Mouse (Mus musculus) lung, embryonic 16.5 days (tissue): ENCODE data around the gene Ovgp1. TPM values are rescaled to one million over a fixed set of nuclear protein-coding genes. Genes with fewer than 3 reads are reported as not detected.

ENCODE experiments used
- ATAC-seq: fragments of 200-750 bp; cut with Nextera tagmentation; 2 replicates; pipeline ENCODE4 v1.8.0; 2017; ENCODE audit warnings: low read depth, mild to moderate bottlenecking, moderate library complexity
- H3K27ac ChIP-seq: fragments of 300-500 bp; sonication (generic); 2 replicates; pipeline ENCODE4 v1.5.1; 2014; ENCODE audit warnings: mild to moderate bottlenecking, control low read depth, low read length
- H3K27me3 ChIP-seq: fragments of 300-500 bp; sonication (generic); 2 replicates; pipeline ENCODE4 v1.6.1; 2014; ENCODE audit warnings: low read depth, low read length, mixed read lengths; ENCODE audit not compliant: control insufficient read depth, insufficient read depth
- H3K36me3 ChIP-seq: fragments of 300-500 bp; sonication (generic); 2 replicates; pipeline ENCODE4 v1.6.1; 2014; ENCODE audit warnings: low read length; ENCODE audit not compliant: control insufficient read depth, insufficient read depth
- H3K4me1 ChIP-seq: fragments of 300-500 bp; sonication (generic); replicated peaks from 2 replicates; pipeline ENCODE4 v1.6.1; 2014; ENCODE audit warnings: low read length, mixed read lengths; ENCODE audit not compliant: control insufficient read depth, insufficient read depth
- H3K4me2 ChIP-seq: fragments of 300-500 bp; sonication (generic); 2 replicates; pipeline ENCODE4 v1.6.1; 2014; ENCODE audit warnings: low read depth, low read length, control low read depth
- H3K4me3 ChIP-seq: fragments of 300-500 bp; sonication (generic); 2 replicates; pipeline ENCODE4 v1.5.1; 2014; ENCODE audit warnings: mild to moderate bottlenecking, low read length, control low read depth
- H3K9ac ChIP-seq: fragments of 300-500 bp; sonication (generic); 2 replicates; pipeline ENCODE4 v1.6.1; 2014; ENCODE audit warnings: low read length, control low read depth
- H3K9me3 ChIP-seq: fragments of 300-500 bp; sonication (generic); 2 replicates; pipeline ENCODE4 v1.6.1; 2016; ENCODE audit warnings: low read length; ENCODE audit not compliant: control insufficient read depth
- WGBS: fragments of 180-500 bp; shearing (Covaris S2); extraction: QIAGEN DNeasy Blood & Tissue Kit; methylation state at CpG from one replicate; pipeline ENCODE4 v1.1.7; 2014; 5-methylcytosine and 5-hydroxymethylcytosine counted together
- polyA plus RNA-seq: library from polyadenylated mRNA; unstranded; fragments of >200 nt; fragmentation: Nextera tagmentation; extraction: Ambion mirVana; gene quantifications from 2 replicates; pipeline ENCODE4 v1.2.1, GENCODE M21; 2015

Ovgp1 gene
- polyA plus RNA-seq, 1 experiment from 2014 or later = 0.97 TPM

DNA sequence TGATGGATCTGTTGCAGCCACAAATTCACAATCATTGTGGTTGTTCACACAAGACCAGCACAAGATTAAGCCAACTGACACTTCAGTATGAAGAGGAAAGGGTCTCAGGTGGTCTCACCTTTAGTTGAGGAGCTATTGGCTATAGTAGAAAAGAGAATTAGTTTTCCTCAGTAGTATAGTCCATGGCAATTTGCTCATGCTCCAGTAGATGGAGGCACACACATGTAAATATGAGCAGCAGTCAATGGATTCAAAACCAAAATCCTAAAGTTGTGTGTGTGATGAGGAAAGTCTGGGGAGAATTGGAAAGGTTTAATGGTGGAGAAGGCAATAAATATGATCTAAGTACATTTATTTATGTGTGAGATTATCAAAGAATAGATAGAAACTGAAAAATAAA, 48.3 kb downstream of the Ovgp1 start:
- ATAC-seq = no peak
- Histone ChIP-seq H3K4me3 (no peak overlapping the region), H3K9me3 (no peaks in the 10 kb centered on the region), H3K27ac (no peak overlapping the region), H3K27me3 (no peaks in the 10 kb centered on the region), H3K36me3 (no peaks in the 10 kb centered on the region), H3K9ac (no peak overlapping the region), H3K4me2 (no peak overlapping the region), H3K4me1 (no peaks in the 10 kb centered on the region)

GRCm38 (mm10) chr3:106024135-106024534, 50.6 kb downstream of the Ovgp1 start:
- Histone ChIP-seq H3K4me3 (no peak overlapping the region), H3K36me3 (no peaks in the 10 kb centered on the region), H3K9ac (no peak overlapping the region), H3K9me3 (no peaks in the 10 kb centered on the region), H3K4me2 (no peak overlapping the region), H3K4me1 (no peaks in the 10 kb centered on the region), H3K27me3 (no peaks in the 10 kb centered on the region), H3K27ac (no peak overlapping the region)
- no peak for ATAC-seq
- WGBS = 82% methylated on average over 2 of the region's 2 CpGs

DNA sequence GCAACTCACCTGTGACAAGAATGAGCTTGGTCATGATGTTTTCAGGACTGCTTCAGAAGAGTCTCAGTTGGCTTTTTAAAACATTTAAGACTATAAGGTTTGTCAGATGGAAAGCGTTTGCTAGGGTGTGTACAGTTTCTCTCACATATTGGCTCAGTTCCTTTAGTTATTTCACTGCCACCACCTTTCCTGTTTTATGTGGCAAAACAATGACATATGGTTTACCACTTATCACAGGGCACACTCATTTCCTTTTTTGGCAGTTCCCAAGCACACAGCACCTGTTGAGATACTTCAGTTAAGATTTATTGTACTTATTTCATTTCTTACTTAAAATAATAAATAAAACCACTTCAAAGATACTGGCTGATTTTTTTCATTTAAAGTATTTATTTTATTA, 59.3 kb downstream of the Ovgp1 start, which contains the start of gene Chil5:
Gene Chil5, minus strand, starts transcription at position 34 of the 400 bp plus-strand sequence.
- 68% methylated on average over 1 of the region's 1 CpGs for WGBS
- ATAC-seq = no peak

More for the DNA sequence above, 59.3 kb downstream of the Ovgp1 start, which contains the start of gene Chil5:
- Histone ChIP-seq H3K4me2 (no peak within 1 kb of the TSS), H3K9me3 (no peaks in the 10 kb centered on the region), H3K4me1 (no peaks in the 10 kb centered on the region), H3K4me3 (no peak within 1 kb of the TSS), H3K9ac (no peak within 1 kb of the TSS), H3K27ac (no peak within 1 kb of the TSS), H3K36me3 (no peaks in the 10 kb centered on the region), H3K27me3 (no peaks in the 10 kb centered on the region)

Other genes starting within 250 kb of the Ovgp1 start
- 126 and 130 TPM in 2 replicates for gene Rap1a, start 172.4 kb upstream of the Ovgp1 start, polyA plus RNA-seq
- gene Adora3, start 102.9 kb upstream of the Ovgp1 start, polyA plus RNA-seq = 0.45 TPM in 2 replicates
- not detected in 2 replicates for gene Tmigd3, start 102.8 kb upstream of the Ovgp1 start, polyA plus RNA-seq
- gene I830077J02Rik, start 41.0 kb upstream of the Ovgp1 start, polyA plus RNA-seq = 0.93 TPM in 2 replicates
- gene Wdr77, start 14.3 kb upstream of the Ovgp1 start, polyA plus RNA-seq = 102 and 117 TPM in 2 replicates
- gene Atp5f1, start 13.6 kb upstream of the Ovgp1 start, polyA plus RNA-seq = 465 and 474 TPM in 2 replicates
- 11.3 and 16.2 TPM in 2 replicates for gene Pifo, start 40.9 kb downstream of the Ovgp1 start, polyA plus RNA-seq
- not detected in 2 replicates for gene Chil5, start 59.1 kb downstream of the Ovgp1 start, polyA plus RNA-seq
- gene Chia1, start 139.5 kb downstream of the Ovgp1 start, polyA plus RNA-seq = 0.35 and 1.1 TPM in 2 replicates
- gene Chil3, start 193.9 kb downstream of the Ovgp1 start, polyA plus RNA-seq = 0.10 and 0.31 TPM in 2 replicates
- 0.14 TPM in 1 of 2 replicates, not detected in the other for gene Chil4, start 245.8 kb downstream of the Ovgp1 start, polyA plus RNA-seq